Mouse (Mus musculus) cerebellum, adult 2 months (tissue): ENCODE measurements around the gene Arid1b. TPM values are rescaled to one million over a fixed set of nuclear protein-coding genes. Genes with fewer than 3 reads are reported as not detected.

Source experiments
- DNase-seq, 2 experiments: peaks; one replicate each; pipeline ENCODE4 v3.0.0; 2021
- H3K27ac ChIP-seq: fragments of 200-500 bp; 2 replicates; pipeline ENCODE4 v1.5.1; 2012; ENCODE audit warnings: low read length, control low read depth, inconsistent platforms; ENCODE audit not compliant: insufficient read depth
- H3K27me3 ChIP-seq: fragments of 200-500 bp; 2 replicates; pipeline ENCODE4 v1.6.1; 2012; ENCODE audit warnings: inconsistent platforms, mild to moderate bottlenecking, low read length, moderate library complexity; ENCODE audit not compliant: control insufficient read depth, insufficient read depth
- H3K4me1 ChIP-seq: fragments of 200-500 bp; 2 replicates; pipeline ENCODE4 v1.6.1; 2011; ENCODE audit warnings: low read length; ENCODE audit not compliant: control insufficient read depth, insufficient read depth
- H3K4me3 ChIP-seq: fragments of 200-500 bp; replicated peaks from 2 replicates; pipeline ENCODE3; 2011; ENCODE audit warnings: mild to moderate bottlenecking, low read depth, low read length, control low read depth; ENCODE audit not compliant: insufficient read depth
- CTCF ChIP-seq: fragments of 200-500 bp; IDR thresholded peaks from 2 replicates; pipeline ENCODE4 v1.5.1; 2011; ENCODE audit warnings: low read depth, mild to moderate bottlenecking, control low read depth, low read length, moderate library complexity, borderline replicate concordance; ENCODE audit not compliant: insufficient read depth
- POLR2A ChIP-seq: fragments of 200-500 bp; IDR thresholded peaks from 2 replicates; pipeline ENCODE4 v1.6.1; 2011; ENCODE audit warnings: low read length, control low read depth, borderline replicate concordance; ENCODE audit not compliant: insufficient read depth
- WGBS: fragments of 180-500 bp; shearing (Covaris S2); methylation state at CpG from one replicate; pipeline ENCODE4 v1.1.7; 2018; 5-methylcytosine and 5-hydroxymethylcytosine counted together
- polyA plus RNA-seq: library from polyadenylated mRNA; depleted of rRNA; stranded (reverse); fragments of >200 nt; gene quantifications from 2 replicates; pipeline ENCODE4 v1.2.3, GENCODE M21; 2012

The Arid1b gene
- polyA plus RNA-seq, 1 experiment, result 25.6 TPM

GRCm38 (mm10) chr17:5258978-5259377 is 264.8 kb downstream of the Arid1b start:
- H3K27ac ChIP-seq, result no peak overlapping the region
- no peak for TF ChIP-seq CTCF
- H3K4me1 ChIP-seq, result peaks cover 7% of the 10 kb centered on the region; the same call in 1 of the 2 replicates

GRCm38 (mm10) chr17:5261131-5261651 is 267.1 kb downstream of the Arid1b start:
- DNase-seq, result no peak
- no peak overlapping the region for H3K4me3 ChIP-seq
- peaks cover 7% of the 10 kb centered on the region; the same call in 1 of the 2 replicates for H3K4me1 ChIP-seq
- no peaks in the 10 kb centered on the region for H3K27me3 ChIP-seq
- no peak overlapping the region for H3K27ac ChIP-seq
- no peak for TF ChIP-seq CTCF
- no peak for TF ChIP-seq POLR2A
- WGBS, result 83% methylated on average over 8 of the region's 8 CpGs

More at GRCm38 (mm10) chr17:5258978-5259377, 264.8 kb downstream of the Arid1b start:
- Histone ChIP-seq H3K4me3 (no peak overlapping the region), H3K27me3 (no peaks in the 10 kb centered on the region)
- no peak for DNase-seq
- 76% methylated on average over 9 of the region's 9 CpGs for WGBS

GRCm38 (mm10) chr17:5261874-5262605 is 267.9 kb downstream of the Arid1b start:
- no peak for DNase-seq
- WGBS, result 80% methylated on average over 22 of the region's 22 CpGs
- TF ChIP-seq CTCF (no peak), POLR2A (no peak)
- H3K27me3 ChIP-seq, result no peaks in the 10 kb centered on the region
- peaks cover 5% of the 10 kb centered on the region; the same call in 1 of the 2 replicates for H3K4me1 ChIP-seq
- H3K27ac ChIP-seq, result no peak overlapping the region
- no peak overlapping the region for H3K4me3 ChIP-seq

GRCm38 (mm10) chr17:5262788-5263187 is 268.7 kb downstream of the Arid1b start:
- peaks cover 4% of the 10 kb centered on the region; the same call in 1 of the 2 replicates for H3K4me1 ChIP-seq
- H3K4me3 ChIP-seq, result no peak overlapping the region
- H3K27ac ChIP-seq, result no peak overlapping the region
- no peak for DNase-seq
- no peaks in the 10 kb centered on the region for H3K27me3 ChIP-seq
- TF ChIP-seq POLR2A (no peak), CTCF (no peak)
- WGBS, result 77% methylated on average over 4 of the region's 4 CpGs

- no peak for DNase-seq
- no peaks in the 10 kb centered on the region for H3K27me3 ChIP-seq
- no peak overlapping the region for H3K4me3 ChIP-seq
- TF ChIP-seq POLR2A (no peak), CTCF (no peak)
- no peak overlapping the region for H3K27ac ChIP-seq
- peaks cover 3% of the 10 kb centered on the region; the same call in 1 of the 2 replicates for H3K4me1 ChIP-seq
- 73% methylated on average over 3 of the region's 3 CpGs for WGBS
Measured at GRCm38 (mm10) chr17:5264783-5265182, 270.7 kb downstream of the Arid1b start.

GRCm38 (mm10) chr17:5265615-5266014 is 271.5 kb downstream of the Arid1b start:
- TF ChIP-seq POLR2A, result no peak
- TF ChIP-seq CTCF, result no peak
- Histone ChIP-seq H3K27me3 (no peaks in the 10 kb centered on the region), H3K4me3 (no peak overlapping the region), H3K4me1 (peaks cover 8% of the 10 kb centered on the region; the same call in 1 of the 2 replicates), H3K27ac (no peak overlapping the region)
- 91% methylated on average over 6 of the region's 6 CpGs for WGBS
- no peak for DNase-seq

- no peaks in the 10 kb centered on the region for H3K27me3 ChIP-seq
- H3K27ac ChIP-seq, result no peak overlapping the region
- no peak for DNase-seq
- H3K4me3 ChIP-seq, result no peak overlapping the region
- no peak for TF ChIP-seq POLR2A
- no peak for TF ChIP-seq CTCF
- peaks cover 10% of the 10 kb centered on the region; the same call in 1 of the 2 replicates for H3K4me1 ChIP-seq
- 80% methylated on average over 6 of the region's 6 CpGs for WGBS
Measured at GRCm38 (mm10) chr17:5267747-5268146, 273.6 kb downstream of the Arid1b start.

GRCm38 (mm10) chr17:5269302-5269701 is 275.2 kb downstream of the Arid1b start:
- WGBS, result 74% methylated on average over 10 of the region's 10 CpGs
- Histone ChIP-seq H3K27ac (no peak overlapping the region), H3K4me3 (no peak overlapping the region)

More at GRCm38 (mm10) chr17:5269302-5269701, 275.2 kb downstream of the Arid1b start:
- H3K27me3 ChIP-seq, result no peaks in the 10 kb centered on the region
- peaks cover 10% of the 10 kb centered on the region; the same call in 1 of the 2 replicates for H3K4me1 ChIP-seq
- no peak for DNase-seq
- TF ChIP-seq CTCF, result no peak
- no peak for TF ChIP-seq POLR2A
